Mouse (Mus musculus) stomach, embryonic 14.5 days (tissue): ENCODE measurements around the gene Dnajb13. TPM values are rescaled to one million over a fixed set of nuclear protein-coding genes. Genes with fewer than 3 reads are reported as not detected.
A peak's percentile ranks its signal among the peaks of the same experiment; 100 is the strongest.

Source experiments
- ATAC-seq: fragments of 200-750 bp; cut with Nextera tagmentation; 2 replicates; pipeline ENCODE4 v1.8.0; 2017; ENCODE audit warnings: low read depth, moderate TSS enrichment; ENCODE audit not compliant: insufficient number of reproducible peaks, insufficient read depth, low FRiP score
- H3K27ac ChIP-seq: fragments of 300-500 bp; sonication (generic); 2 replicates; pipeline ENCODE4 v1.5.1; 2014; ENCODE audit warnings: mild to moderate bottlenecking, low read length, moderate library complexity, mixed read lengths
- H3K27me3 ChIP-seq: fragments of 300-500 bp; sonication (generic); 2 replicates; pipeline ENCODE4 v1.6.1; 2014; ENCODE audit warnings: low read length, control low read depth, mixed read lengths; ENCODE audit not compliant: control insufficient read depth, insufficient read depth
- H3K36me3 ChIP-seq: fragments of 300-500 bp; sonication (generic); 2 replicates; pipeline ENCODE4 v1.6.1; 2014; ENCODE audit warnings: mild to moderate bottlenecking, control low read depth, low read length, moderate library complexity, mixed read lengths; ENCODE audit not compliant: control insufficient read depth, insufficient read depth
- H3K4me1 ChIP-seq: fragments of 300-500 bp; sonication (generic); 2 replicates; pipeline ENCODE4 v1.6.1; 2014; ENCODE audit warnings: low read length, control low read depth, mixed read lengths; ENCODE audit not compliant: control insufficient read depth, insufficient read depth
- H3K4me2 ChIP-seq: fragments of 300-500 bp; sonication (generic); replicated peaks from 2 replicates; pipeline ENCODE4 v1.6.1; 2014; ENCODE audit warnings: low read depth, low read length, control low read depth
- H3K4me3 ChIP-seq: fragments of 300-500 bp; sonication (generic); 2 replicates; pipeline ENCODE4 v1.5.1; 2014; ENCODE audit warnings: low read depth, low read length, control low read depth
- H3K9ac ChIP-seq: fragments of 300-500 bp; sonication (generic); replicated peaks from 2 replicates; pipeline ENCODE4 v1.6.1; 2014; ENCODE audit warnings: low read depth, mild to moderate bottlenecking, control low read depth, low read length, moderate library complexity, mixed read lengths
- H3K9me3 ChIP-seq: fragments of 300-500 bp; sonication (generic); 2 replicates; pipeline ENCODE4 v1.6.1; 2016; ENCODE audit warnings: low read depth, low read length, control low read depth; ENCODE audit not compliant: control insufficient read depth
- WGBS: fragments of 180-500 bp; shearing (Covaris S2); extraction: QIAGEN DNeasy Blood & Tissue Kit; methylation state at CpG from one replicate; pipeline ENCODE4 v1.1.7; 2014; 5-methylcytosine and 5-hydroxymethylcytosine counted together
- polyA plus RNA-seq: library from polyadenylated mRNA; unstranded; fragments of >200 nt; fragmentation: Nextera tagmentation; extraction: Ambion mirVana; gene quantifications from 2 replicates; pipeline ENCODE4 v1.2.1, GENCODE M21; 2014

The Dnajb13 gene
- polyA plus RNA-seq: 0.35 and 0.42 TPM in 2 replicates

GRCm38 (mm10) chr7:100514573-100514972 is at the start of gene Dnajb13:
Gene Dnajb13 (minus strand): TSS chr7:100514960.
- Histone ChIP-seq H3K27me3 (no peaks in the 10 kb centered on the region), H3K9ac (no peak within 1 kb of the TSS), H3K4me3 (no peak within 1 kb of the TSS), H3K36me3 (no peaks in the 10 kb centered on the region), H3K4me1 (no peaks in the 10 kb centered on the region), H3K27ac (no peak within 1 kb of the TSS), H3K4me2 (no peak within 1 kb of the TSS), H3K9me3 (no peaks in the 10 kb centered on the region)
- no peak for ATAC-seq
- WGBS: 46% methylated on average over 11 of the region's 11 CpGs

- Histone ChIP-seq H3K27me3 (no peaks in the 10 kb centered on the region), H3K36me3 (no peaks in the 10 kb centered on the region), H3K27ac (no peak overlapping the region), H3K9me3 (no peaks in the 10 kb centered on the region), H3K4me2 (no peak overlapping the region), H3K4me3 (no peak overlapping the region), H3K4me1 (no peaks in the 10 kb centered on the region), H3K9ac (no peak overlapping the region)
- no peak for ATAC-seq
- WGBS: 81% methylated on average over 11 of the region's 11 CpGs
Measured at GRCm38 (mm10) chr7:100561861-100562587, 47.3 kb upstream of the Dnajb13 start.

- Histone ChIP-seq H3K27ac (no peak overlapping the region), H3K4me2 (no peak overlapping the region), H3K4me1 (no peaks in the 10 kb centered on the region; the same call in 1 of the 2 replicates), H3K9ac (no peak overlapping the region), H3K36me3 (no peaks in the 10 kb centered on the region), H3K27me3 (no peaks in the 10 kb centered on the region), H3K9me3 (no peaks in the 10 kb centered on the region), H3K4me3 (no peak overlapping the region)
- no peak for ATAC-seq
- 82% methylated on average over 4 of the region's 4 CpGs for WGBS
Measured at GRCm38 (mm10) chr7:100559331-100559730, 44.6 kb upstream of the Dnajb13 start.

GRCm38 (mm10) chr7:100557241-100557640 is 42.5 kb upstream of the Dnajb13 start:
- Histone ChIP-seq H3K27me3 (no peaks in the 10 kb centered on the region), H3K9ac (no peak overlapping the region), H3K4me3 (no peak overlapping the region), H3K36me3 (peaks cover 3% of the 10 kb centered on the region; the same call in 1 of the 2 replicates), H3K4me1 (no peaks in the 10 kb centered on the region; the same call in 1 of the 2 replicates), H3K27ac (no peak overlapping the region), H3K9me3 (no peaks in the 10 kb centered on the region), H3K4me2 (no peak overlapping the region)
- ATAC-seq: no peak
- WGBS: 54% methylated on average over 5 of the region's 5 CpGs

- H3K4me3 ChIP-seq: no peak overlapping the region
Measured at GRCm38 (mm10) chr7:100555431-100555951, 40.7 kb upstream of the Dnajb13 start.

GRCm38 (mm10) chr7:100554939-100555338 is 40.2 kb upstream of the Dnajb13 start:
- ATAC-seq: no peak
- Histone ChIP-seq H3K4me1 (no peaks in the 10 kb centered on the region; the same call in 1 of the 2 replicates), H3K9me3 (no peaks in the 10 kb centered on the region), H3K36me3 (peaks cover 3% of the 10 kb centered on the region; the same call in 1 of the 2 replicates), H3K27ac (peak overlapping the region; percentile 73), H3K4me3 (no peak overlapping the region), H3K27me3 (no peaks in the 10 kb centered on the region), H3K9ac (no peak overlapping the region), H3K4me2 (no peak overlapping the region)
- 52% methylated on average over 5 of the region's 5 CpGs for WGBS

More at GRCm38 (mm10) chr7:100555431-100555951, 40.7 kb upstream of the Dnajb13 start:
- H3K27ac ChIP-seq: peak overlapping the region; percentile 73
- H3K4me2 ChIP-seq: no peak overlapping the region
- no peaks in the 10 kb centered on the region for H3K27me3 ChIP-seq
- no peaks in the 10 kb centered on the region for H3K9me3 ChIP-seq
- ATAC-seq: peak; percentile 46; the same call in 1 of the 2 replicates
- 41% methylated on average over 13 of the region's 13 CpGs for WGBS
- H3K9ac ChIP-seq: no peak overlapping the region
- H3K36me3 ChIP-seq: peaks cover 3% of the 10 kb centered on the region; the same call in 1 of the 2 replicates
- H3K4me1 ChIP-seq: no peaks in the 10 kb centered on the region; the same call in 1 of the 2 replicates

GRCm38 (mm10) chr7:100550338-100551007 is 35.7 kb upstream of the Dnajb13 start:
- H3K27ac ChIP-seq: no peak overlapping the region
- no peak for ATAC-seq
- no peaks in the 10 kb centered on the region for H3K27me3 ChIP-seq
- H3K9me3 ChIP-seq: no peaks in the 10 kb centered on the region
- H3K9ac ChIP-seq: no peak overlapping the region
- H3K4me1 ChIP-seq: no peaks in the 10 kb centered on the region; the same call in 1 of the 2 replicates
- WGBS: 51% methylated on average over 5 of the region's 5 CpGs
- H3K4me3 ChIP-seq: no peak overlapping the region
- H3K36me3 ChIP-seq: peaks cover 14% of the 10 kb centered on the region
- no peak overlapping the region for H3K4me2 ChIP-seq

- no peak for ATAC-seq
- H3K36me3 ChIP-seq: peaks cover 14% of the 10 kb centered on the region
- H3K4me2 ChIP-seq: no peak overlapping the region
- WGBS: 90% methylated on average over 3 of the region's 3 CpGs
- no peak overlapping the region for H3K9ac ChIP-seq
- no peaks in the 10 kb centered on the region for H3K27me3 ChIP-seq
- H3K9me3 ChIP-seq: no peaks in the 10 kb centered on the region
- H3K4me1 ChIP-seq: no peaks in the 10 kb centered on the region; the same call in 1 of the 2 replicates
- H3K4me3 ChIP-seq: no peak overlapping the region
- no peak overlapping the region for H3K27ac ChIP-seq
Measured at GRCm38 (mm10) chr7:100549796-100550195, 35.0 kb upstream of the Dnajb13 start.
